Mouse (Mus musculus): ENCODE measurements around the gene Tmem63a.

- TF ChIP-seq CTCF (IDR thresholded peaks at IDR 0.05; ENCODE audit: insufficient read depth, low read depth, low read length) (no peak), POLR2A (IDR thresholded peaks at IDR 0.05; ENCODE audit: insufficient read depth, low read depth, low read length) (no peak)
Measured at GRCm38 (mm10) chr1:180946448-180946847, 4.3 kb downstream of the Tmem63a start.
